Mouse (Mus musculus) cerebellum, adult 2 months (tissue): ENCODE measurements around the gene Plcb4.

Experiments used
- CTCF ChIP-seq: fragments of 200-500 bp; IDR thresholded peaks from 2 replicates; pipeline ENCODE4 v1.5.1; 2011; ENCODE audit warnings: low read depth, mild to moderate bottlenecking, control low read depth, low read length, moderate library complexity, borderline replicate concordance; ENCODE audit not compliant: insufficient read depth
- POLR2A ChIP-seq: fragments of 200-500 bp; IDR thresholded peaks from 2 replicates; pipeline ENCODE4 v1.6.1; 2011; ENCODE audit warnings: low read length, control low read depth, borderline replicate concordance; ENCODE audit not compliant: insufficient read depth

DNA sequence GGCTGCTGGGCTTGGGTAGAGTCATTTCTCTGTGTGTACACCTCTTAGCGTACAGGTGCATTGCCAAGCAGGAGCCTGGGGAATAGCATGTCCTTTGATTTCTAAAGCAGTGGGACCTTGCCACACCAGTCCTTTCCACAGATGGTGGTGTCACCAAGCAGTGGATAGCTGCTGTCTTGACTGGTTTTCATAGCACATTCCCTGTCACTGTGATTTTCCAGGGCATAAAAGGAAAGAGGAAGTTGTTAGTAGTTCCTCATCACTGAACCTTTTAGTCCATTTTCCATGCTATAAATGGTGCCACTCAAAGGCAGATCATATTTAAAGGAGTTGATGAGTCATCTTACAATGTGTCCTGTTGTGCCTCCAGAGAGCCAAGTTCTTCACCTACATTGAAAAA, 165.9 kb downstream of the Plcb4 start:
- no peak for TF ChIP-seq CTCF
- TF ChIP-seq POLR2A, result no peak
